Mouse (Mus musculus) olfactory bulb, adult 2 months (tissue): ENCODE data around the gene Lgmn.

Experiments used
- CTCF ChIP-seq: fragments of 200-500 bp; IDR thresholded peaks from 2 replicates; pipeline ENCODE4 v1.5.1; 2012; ENCODE audit warnings: low read depth, mild to moderate bottlenecking, low read length, moderate library complexity; ENCODE audit not compliant: insufficient read depth
- POLR2A ChIP-seq: fragments of 200-500 bp; IDR thresholded peaks from 2 replicates; pipeline ENCODE4 v1.6.1; 2012; ENCODE audit warnings: mild to moderate bottlenecking, low read depth, low read length, moderate library complexity; ENCODE audit not compliant: insufficient read depth

- TF ChIP-seq CTCF (no peak), POLR2A (no peak)
Measured at GRCm38 (mm10) chr12:102460014-102460413, 20.4 kb upstream of the Lgmn start.
